Comparison of ENCODE assay signal across 24 mouse cellular contexts in genomic region chr5:75803012-75803411, GRCm38 (mm10).
"Had no signal": no experiment of that assay in that cellular context is flagged by ENCODE, and none has a peak within 500 bp of the region (broad histone marks: within the 10 kb centered on the region; RNA-seq: fewer than 3 reads in every experiment).

No protein-coding gene starts in this region.

- H3K27me3 ChIP-seq: heart, embryonic 12.5 days; hindbrain, embryonic 13.5 days; hindbrain, embryonic 15.5 days; kidney, embryonic 15.5 days; limb, embryonic 13.5 days; limb, embryonic 15.5 days; liver, embryonic 12.5 days had no signal

- ATAC-seq: hindbrain, postnatal 0 days; intestine, embryonic 16.5 days; liver, embryonic 12.5 days had no signal

- H3K4me1 ChIP-seq: kidney, embryonic 15.5 days; limb, embryonic 13.5 days; limb, embryonic 15.5 days had no signal

- H3K4me2 ChIP-seq: heart, embryonic 12.5 days; hindbrain, embryonic 13.5 days; hindbrain, embryonic 15.5 days; kidney, embryonic 15.5 days; limb, embryonic 13.5 days; limb, embryonic 15.5 days; liver, embryonic 12.5 days had no signal

- DNase-seq: gastrocnemius, postnatal 14 days; gastrocnemius, postnatal 36 days; heart, adult 2 months; heart, postnatal 10 days; heart, postnatal 36 days; kidney, adult 11 months; kidney, adult 2 months; kidney, adult 9 months; kidney, postnatal 14 days; kidney, postnatal 36 days; layer of hippocampus, adult 9-11 months; layer of hippocampus, postnatal 36 days; left cerebral cortex, postnatal 4 days had no signal

- H3K27ac ChIP-seq: heart, adult 2 months; hindbrain, embryonic 13.5 days; hindbrain, embryonic 15.5 days; hindbrain, postnatal 0 days; kidney, embryonic 15.5 days; kidney, postnatal 0 days; limb, embryonic 13.5 days; limb, embryonic 15.5 days; liver, embryonic 12.5 days; liver, embryonic 14.5 days had no signal

- H3K9ac ChIP-seq: heart, embryonic 12.5 days; hindbrain, embryonic 13.5 days; hindbrain, embryonic 15.5 days; kidney, embryonic 15.5 days; limb, embryonic 13.5 days; limb, embryonic 15.5 days; liver, embryonic 12.5 days; liver, embryonic 14.5 days had no signal

- H3K36me3 ChIP-seq: heart, embryonic 12.5 days; hindbrain, embryonic 13.5 days; hindbrain, embryonic 15.5 days; kidney, embryonic 15.5 days; limb, embryonic 13.5 days; limb, embryonic 15.5 days; liver, embryonic 12.5 days had no signal

- H3K9me3 ChIP-seq: hindbrain, embryonic 15.5 days; kidney, embryonic 15.5 days; limb, embryonic 13.5 days; limb, embryonic 15.5 days; liver, embryonic 12.5 days had no signal

- H3K4me3 ChIP-seq: heart, adult 2 months; heart, embryonic 12.5 days; hindbrain, embryonic 13.5 days; hindbrain, embryonic 15.5 days; kidney, embryonic 15.5 days; limb, embryonic 13.5 days; limb, embryonic 15.5 days; liver, embryonic 12.5 days had no signal
